Mouse (Mus musculus): ENCODE data around the gene Gm49318.

The Gm49318 gene

GRCm38 (mm10) chr9:22069881-22070553 is 1.0 kb downstream of the Gm49318 start:
- no peak for DNase-seq (ENCODE audit: low spot score in 2 of 2)

DNA sequence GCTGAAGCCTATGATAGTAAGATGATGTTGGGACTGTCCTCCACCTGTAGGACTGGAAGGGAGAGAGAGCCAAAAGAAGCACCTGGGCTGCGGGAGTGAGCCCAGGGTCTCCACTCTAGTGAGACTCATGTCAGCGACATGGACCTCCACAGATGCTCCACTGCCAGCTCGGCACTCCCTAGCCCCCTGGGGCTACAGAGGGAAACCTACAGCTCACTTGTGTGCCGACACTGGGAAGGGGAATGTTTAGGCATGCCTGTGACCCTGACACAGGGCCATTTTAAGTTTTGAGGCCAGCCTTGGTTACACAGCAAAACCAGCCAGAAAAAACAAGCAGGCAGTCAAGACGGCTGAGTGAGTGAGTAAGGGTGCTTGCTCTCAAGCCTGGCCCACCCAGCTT is 3.9 kb downstream of the Gm49318 start:
- DNase-seq (ENCODE audit: low spot score in 2 of 2) = no peak

DNA sequence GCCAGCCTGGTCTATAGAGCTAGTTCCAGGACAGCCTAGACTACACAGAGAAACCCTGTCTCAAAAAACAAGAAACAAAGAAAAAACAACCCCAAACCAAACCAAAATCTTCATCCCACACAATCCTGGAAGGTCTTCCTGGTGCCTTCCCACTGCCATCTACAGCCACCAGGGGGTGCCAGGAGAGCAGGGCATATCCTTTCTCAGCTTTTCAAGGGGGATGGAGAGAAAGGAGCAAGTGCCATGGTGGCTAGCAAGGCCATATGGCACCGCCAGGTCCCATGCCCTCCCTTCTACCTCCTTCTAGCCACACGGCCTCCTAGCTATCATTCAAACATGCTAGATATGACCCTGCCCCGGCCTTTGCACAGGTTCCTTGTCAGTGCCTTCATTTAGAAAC is 4.6 kb downstream of the Gm49318 start:
- DNase-seq (ENCODE audit: low spot score in 2 of 2) = peak in 1 of 2 experiments; percentile 73

GRCm38 (mm10) chr9:22065642-22066041 is 5.4 kb downstream of the Gm49318 start:
- no peak for DNase-seq (ENCODE audit: low spot score in 2 of 2)

GRCm38 (mm10) chr9:22064341-22064740 is 6.7 kb downstream of the Gm49318 start:
- no peak for DNase-seq (ENCODE audit: low spot score in 2 of 2)

- DNase-seq (ENCODE audit: low spot score in 2 of 2) = no peak
These were observed 9.7 kb downstream of the Gm49318 start for GRCm38 (mm10) chr9:22061339-22061738.

- DNase-seq (ENCODE audit: low spot score in 2 of 2) = no peak
These were observed 13.0 kb downstream of the Gm49318 start for GRCm38 (mm10) chr9:22058011-22058424.

- DNase-seq (ENCODE audit: low spot score in 2 of 2) = no peak
These were observed 14.0 kb downstream of the Gm49318 start for GRCm38 (mm10) chr9:22057031-22057517.

DNA sequence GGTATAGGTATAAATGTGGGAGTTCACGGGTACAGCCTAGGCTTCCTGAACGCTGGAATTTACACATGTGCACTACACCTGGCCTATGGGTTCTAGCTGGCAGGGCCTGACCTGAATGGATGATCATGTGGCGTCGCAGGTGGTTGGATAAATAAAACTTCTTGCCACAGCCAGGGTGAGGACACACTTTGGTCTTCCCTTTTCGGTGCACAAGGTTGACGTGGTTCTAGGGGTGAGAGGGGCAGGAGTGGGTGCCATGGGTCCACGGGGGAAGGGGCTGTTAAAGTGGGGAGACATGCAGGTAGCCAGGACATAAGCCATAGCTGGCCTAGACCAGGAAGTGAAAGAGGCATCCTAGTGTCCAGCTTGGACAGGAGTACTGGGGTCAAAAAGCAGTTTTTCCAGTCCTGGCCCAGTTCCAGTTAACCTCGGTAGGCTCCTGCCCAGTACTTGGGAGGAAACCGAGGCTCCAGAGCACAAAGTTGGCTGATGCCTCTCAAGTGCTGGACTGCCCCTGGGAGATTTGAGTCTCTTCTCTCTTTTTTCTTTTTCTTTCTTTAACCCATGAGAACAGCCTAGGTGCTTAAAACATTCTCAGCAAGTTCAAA is 14.7 kb downstream of the Gm49318 start:
- no peak for DNase-seq (ENCODE audit: low spot score in 2 of 2)

GRCm38 (mm10) chr9:22055713-22056112 is 15.3 kb downstream of the Gm49318 start:
- no peak for DNase-seq (ENCODE audit: low spot score in 2 of 2)

DNA sequence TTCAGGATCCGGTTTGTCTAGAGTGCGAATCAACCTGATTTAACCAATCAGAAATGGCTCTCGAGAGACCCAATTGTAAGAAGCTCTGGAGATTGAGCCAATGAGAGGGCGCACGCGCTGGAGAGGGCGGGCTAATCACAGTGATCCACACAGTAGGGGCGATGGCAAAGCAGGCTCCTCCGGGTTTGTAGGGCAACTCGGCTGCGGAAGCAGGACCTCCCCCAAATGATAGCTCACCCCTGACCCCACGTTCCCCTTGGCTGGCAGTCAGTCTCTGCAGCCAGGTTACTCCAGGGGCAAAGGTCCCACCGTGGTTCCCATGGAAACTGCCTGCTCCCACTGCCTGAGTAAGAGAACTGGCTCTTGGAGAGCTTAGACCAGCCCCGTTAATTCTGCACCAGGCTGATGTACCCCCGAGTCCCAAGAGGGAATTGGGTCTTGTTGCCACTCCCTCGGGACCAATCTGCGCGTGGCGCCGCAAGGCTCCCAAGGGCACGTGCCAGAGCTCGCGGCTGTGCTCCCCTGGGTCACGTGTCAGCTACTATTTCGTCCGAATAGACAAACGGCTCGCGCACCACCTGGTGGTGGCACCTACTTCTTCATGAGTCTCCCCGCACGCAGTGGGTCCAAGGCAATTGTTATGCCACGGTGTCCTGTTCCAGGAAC is 16.5 kb downstream of the Gm49318 start:
- DNase-seq (ENCODE audit: low spot score in 2 of 2) = peak in 1 of 2 experiments; percentile 53

DNA sequence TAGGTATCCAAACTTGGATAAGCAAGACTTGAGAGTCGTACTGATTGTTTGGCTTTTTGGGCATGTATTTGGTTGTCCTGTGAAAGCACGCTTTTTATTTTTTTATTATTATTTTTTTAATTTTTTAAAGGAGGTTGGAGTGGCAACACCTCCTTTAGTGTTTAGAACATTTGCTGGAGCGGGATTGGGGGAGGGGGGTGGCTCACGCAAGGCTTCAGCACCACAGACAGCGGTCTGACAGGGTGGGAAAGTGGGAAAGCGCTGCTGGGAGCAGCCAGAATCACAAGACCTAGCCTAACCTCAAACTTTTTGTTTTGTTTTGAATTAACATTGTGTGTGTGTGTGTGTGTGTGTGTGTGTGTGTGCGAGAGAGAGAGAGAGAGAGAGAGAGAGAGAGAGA is 17.4 kb downstream of the Gm49318 start:
- no peak for DNase-seq (ENCODE audit: low spot score in 2 of 2)

DNA sequence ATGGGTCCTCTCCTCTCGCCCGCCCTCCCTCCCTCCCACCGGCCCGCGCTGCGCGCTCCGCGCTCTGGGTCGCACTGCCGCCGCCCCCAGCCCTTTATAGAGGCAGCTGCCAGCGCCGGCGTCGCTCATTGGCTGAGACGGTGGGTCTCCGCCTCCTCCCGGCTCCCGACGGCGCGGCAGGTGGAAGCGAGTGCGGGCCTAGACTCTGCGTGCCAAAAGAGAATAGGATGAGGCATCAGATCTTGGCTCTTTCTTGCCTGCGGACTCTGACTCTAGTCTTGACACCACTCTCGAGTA is 19.2 kb downstream of the Gm49318 start, which contains the start of gene Elavl3:
Gene Elavl3, minus strand, starts transcription at position 66 of the 297 bp plus-strand sequence.
- DNase-seq (ENCODE audit: low spot score in 2 of 2) = no peak

GRCm38 (mm10) chr9:22051161-22051957 is 19.7 kb downstream of the Gm49318 start:
- DNase-seq (ENCODE audit: low spot score in 2 of 2) = no peak

- peak; percentile 43 to 71 for DNase-seq (ENCODE audit: low spot score in 2 of 2)
These were observed 20.6 kb downstream of the Gm49318 start for GRCm38 (mm10) chr9:22050351-22050889.

- DNase-seq (ENCODE audit: low spot score in 2 of 2) = no peak
These were observed 21.3 kb downstream of the Gm49318 start for GRCm38 (mm10) chr9:22049721-22050270.

DNA sequence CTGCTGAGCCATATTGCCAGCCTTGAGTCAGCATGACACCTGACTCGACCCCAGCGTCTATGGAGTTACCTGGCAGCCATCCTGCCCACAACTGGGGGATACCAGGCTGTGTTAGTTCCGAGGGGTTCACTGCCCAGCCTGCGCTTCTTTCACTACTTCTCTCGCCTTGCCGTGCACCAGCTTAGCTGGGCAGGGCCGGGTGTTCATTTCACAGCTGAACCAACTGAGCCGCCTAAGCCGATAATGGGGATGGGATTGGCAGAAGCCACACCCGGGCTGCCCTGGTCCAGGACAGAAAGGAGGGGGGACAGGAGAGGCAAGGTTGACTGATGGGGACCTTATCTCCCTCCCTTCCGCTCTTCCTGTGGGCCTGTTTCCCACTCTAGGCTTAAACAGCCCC is 21.7 kb downstream of the Gm49318 start:
- no peak for DNase-seq (ENCODE audit: low spot score in 2 of 2)

GRCm38 (mm10) chr9:22047329-22047728 is 23.7 kb downstream of the Gm49318 start:
- DNase-seq (ENCODE audit: low spot score in 2 of 2) = no peak

GRCm38 (mm10) chr9:22041832-22042231 is 29.2 kb downstream of the Gm49318 start:
- no peak for DNase-seq (ENCODE audit: low spot score in 2 of 2)

DNA sequence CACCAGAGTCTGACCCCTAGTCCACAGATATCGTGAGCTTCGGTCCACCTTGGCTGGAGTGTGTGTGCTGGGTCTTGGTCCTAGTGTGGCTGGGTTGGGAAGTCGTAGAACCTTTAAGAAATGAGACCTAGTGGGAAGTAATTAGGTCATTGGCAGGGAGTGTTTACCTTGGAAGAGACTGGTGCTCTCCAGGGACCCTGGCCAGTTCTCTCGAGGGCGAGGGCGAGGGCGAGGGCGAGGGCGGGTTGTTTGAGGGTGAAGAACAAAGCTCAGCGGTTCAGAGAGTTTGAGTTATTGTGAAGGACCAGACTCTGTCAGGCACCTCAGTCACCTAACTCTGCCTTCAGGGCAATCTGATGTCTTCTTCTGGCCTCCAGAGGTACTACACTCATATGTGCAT is 33.2 kb downstream of the Gm49318 start:
- no peak for DNase-seq (ENCODE audit: low spot score in 2 of 2)

DNA sequence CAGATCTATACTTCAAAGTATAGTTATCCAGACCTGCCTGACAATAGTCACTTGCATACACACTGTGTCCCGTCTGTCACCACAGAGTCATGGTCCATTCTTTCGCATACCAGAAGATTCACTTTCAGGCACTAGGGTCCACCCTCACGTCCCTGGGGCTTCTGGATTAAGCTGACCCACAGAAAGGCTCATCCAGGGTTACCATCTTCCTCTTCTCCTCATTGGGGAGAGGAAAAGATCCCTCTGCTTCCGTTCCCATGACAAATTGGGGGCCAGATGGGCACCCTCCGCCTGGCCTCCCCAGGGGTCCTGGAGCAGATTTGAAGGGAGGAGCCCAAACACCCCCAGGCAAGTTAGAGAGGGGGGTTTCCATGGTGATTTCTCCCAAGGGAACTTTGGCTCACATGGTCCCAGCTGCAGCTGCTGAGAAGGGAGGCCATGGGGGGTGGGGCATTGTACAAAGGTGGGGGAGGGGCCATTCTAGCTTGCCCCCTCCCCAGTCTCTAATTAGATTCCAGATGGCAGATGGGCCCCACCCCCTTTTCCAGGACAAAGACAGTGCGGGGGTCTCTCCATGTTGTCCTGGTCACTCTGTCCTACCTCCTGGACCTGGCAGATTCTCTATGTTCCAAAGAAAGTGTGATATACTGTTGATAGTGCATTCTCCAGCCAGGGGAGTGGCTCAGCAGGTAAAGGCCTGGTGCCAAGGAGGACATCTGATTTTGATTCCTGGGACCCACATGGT is 35.6 kb downstream of the Gm49318 start:
- DNase-seq (ENCODE audit: low spot score in 2 of 2) = no peak
